Mouse (Mus musculus) kidney, embryonic 15.5 days (tissue): ENCODE measurements around the gene Proser2. TPM values are rescaled to one million over a fixed set of nuclear protein-coding genes. Genes with fewer than 3 reads are reported as not detected.
"Not testable (repeated sequence)": the region's sequence is repeated elsewhere in the genome, so short reads cannot be mapped to it uniquely, and the experiment has no call there.

Source experiments
- ATAC-seq: fragments of 200-750 bp; cut with Nextera tagmentation; replicated peaks from 2 replicates; pipeline ENCODE4 v1.8.0; 2017; ENCODE audit warnings: moderate TSS enrichment; ENCODE audit not compliant: low FRiP score
- H3K27ac ChIP-seq: fragments of 300-500 bp; sonication (generic); 2 replicates; pipeline ENCODE4 v1.5.1; 2015; ENCODE audit warnings: mild to moderate bottlenecking, inconsistent platforms
- H3K27me3 ChIP-seq: fragments of 300-500 bp; sonication (generic); 2 replicates; pipeline ENCODE4 v1.6.1; 2015; ENCODE audit warnings: inconsistent platforms
- H3K36me3 ChIP-seq: fragments of 300-500 bp; sonication (generic); 2 replicates; pipeline ENCODE4 v1.6.1; 2015; ENCODE audit warnings: inconsistent platforms
- H3K4me1 ChIP-seq: fragments of 300-500 bp; sonication (generic); 2 replicates; pipeline ENCODE4 v1.6.1; 2015; ENCODE audit warnings: inconsistent platforms
- H3K4me2 ChIP-seq: fragments of 300-500 bp; sonication (generic); 2 replicates; pipeline ENCODE4 v1.6.1; 2015; ENCODE audit warnings: moderate library complexity, mild to moderate bottlenecking, inconsistent platforms
- H3K4me3 ChIP-seq: fragments of 300-500 bp; sonication (generic); replicated peaks from 2 replicates; pipeline ENCODE4 v1.5.1; 2015; ENCODE audit warnings: mild to moderate bottlenecking, inconsistent platforms
- H3K9ac ChIP-seq: fragments of 300-500 bp; sonication (generic); 2 replicates; pipeline ENCODE4 v1.6.1; 2015; ENCODE audit warnings: mild to moderate bottlenecking, inconsistent platforms
- H3K9me3 ChIP-seq: fragments of 300-500 bp; sonication (generic); replicated peaks from 2 replicates; pipeline ENCODE4 v1.6.1; 2016; ENCODE audit warnings: inconsistent platforms
- WGBS: fragments of 180-500 bp; shearing (Covaris S2); methylation state at CpG from one replicate; pipeline ENCODE4 v1.1.7; 2015; ENCODE audit warnings: mixed read lengths; 5-methylcytosine and 5-hydroxymethylcytosine counted together
- polyA plus RNA-seq: library from polyadenylated mRNA; unstranded; fragments of >200 nt; fragmentation: Nextera tagmentation; extraction: Ambion mirVana; gene quantifications from 2 replicates; pipeline ENCODE4 v1.2.1, GENCODE M21; 2015

The Proser2 gene
- polyA plus RNA-seq, 1 experiment from 2014 or later, result 15.3 TPM

DNA sequence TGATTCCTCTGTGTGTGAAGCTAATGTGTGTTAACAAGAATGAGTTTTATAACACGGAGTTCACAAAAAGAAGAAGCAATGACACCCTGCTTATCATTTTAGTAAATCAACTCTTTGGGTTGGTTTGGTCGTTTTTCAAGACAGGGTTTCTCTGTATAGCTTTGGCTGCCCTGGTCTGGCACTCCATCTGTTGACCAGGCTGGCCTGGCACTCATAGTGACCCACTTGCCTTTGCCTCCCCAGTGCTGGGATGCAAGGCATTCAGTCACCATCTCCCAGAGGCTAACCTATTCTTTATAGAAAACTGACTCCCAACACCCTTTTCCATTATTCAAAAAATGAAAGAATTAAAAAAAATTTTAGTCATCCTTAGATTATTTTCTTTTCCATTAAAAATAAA is 8.9 kb downstream of the Proser2 start:
- ATAC-seq, result no peak
- Histone ChIP-seq H3K36me3 (no peaks in the 10 kb centered on the region), H3K4me2 (no peak overlapping the region), H3K27ac (no peak overlapping the region), H3K9ac (no peak overlapping the region), H3K9me3 (no peaks in the 10 kb centered on the region), H3K27me3 (no peaks in the 10 kb centered on the region), H3K4me1 (0 out of 2 replicates have a peak, but pooled peaks cover 2% of the 10 kb centered on the region), H3K4me3 (no peak overlapping the region)
- 73% methylated on average over 2 of the region's 2 CpGs for WGBS

DNA sequence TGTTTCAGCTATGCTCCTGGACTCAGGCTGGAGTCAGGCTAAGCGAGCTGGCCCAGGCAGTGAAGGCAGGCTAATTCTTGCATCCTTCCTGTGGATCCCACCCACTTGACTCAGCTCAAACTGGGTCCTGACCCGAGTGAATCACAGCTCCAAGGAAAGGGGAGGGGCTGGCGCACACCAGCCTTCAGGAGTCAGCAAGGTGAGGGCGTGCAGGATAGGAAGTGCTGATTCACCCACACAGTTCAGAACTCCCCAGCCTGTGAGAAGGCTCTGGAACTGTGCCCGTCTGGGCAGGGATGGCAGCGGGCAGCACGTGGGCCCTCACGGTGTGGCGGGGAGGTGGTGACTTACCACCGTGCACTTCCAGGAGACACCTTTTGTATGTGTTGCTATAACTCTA is 11.8 kb downstream of the Proser2 start:
- no peaks in the 10 kb centered on the region for H3K9me3 ChIP-seq
- no peaks in the 10 kb centered on the region for H3K27me3 ChIP-seq
- H3K4me1 ChIP-seq, result 0 out of 2 replicates have a peak, but pooled peaks cover 2% of the 10 kb centered on the region
- 72% methylated on average over 10 of the region's 10 CpGs for WGBS
- no peak overlapping the region for H3K4me3 ChIP-seq
- H3K27ac ChIP-seq, result no peak overlapping the region
- H3K9ac ChIP-seq, result no peak overlapping the region
- ATAC-seq, result peak; percentile 30; the same call in 1 of the 2 replicates
- H3K4me2 ChIP-seq, result no peak overlapping the region
- no peaks in the 10 kb centered on the region for H3K36me3 ChIP-seq

DNA sequence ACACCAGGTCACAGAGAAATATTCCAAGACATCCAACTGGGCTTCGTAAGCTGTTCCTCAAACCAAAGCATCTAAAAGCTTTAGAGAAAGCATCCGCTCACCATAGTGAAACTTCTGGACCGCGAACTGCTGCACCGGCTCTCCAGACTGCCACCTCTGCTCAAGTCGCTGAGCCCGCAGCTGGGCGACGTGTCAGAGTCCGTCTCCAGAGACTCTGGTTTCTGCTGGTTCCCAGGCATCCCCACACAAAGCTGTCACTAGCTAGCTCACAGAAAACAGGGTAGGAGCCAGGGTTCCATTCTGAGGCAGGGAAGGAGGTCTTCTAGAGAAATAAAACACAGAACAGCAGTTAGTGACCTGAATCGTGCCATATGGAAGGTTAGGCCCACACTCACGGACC is 16.2 kb downstream of the Proser2 start:
- no peak overlapping the region for H3K9ac ChIP-seq
- no peaks in the 10 kb centered on the region for H3K9me3 ChIP-seq
- no peak overlapping the region for H3K27ac ChIP-seq
- 0 out of 2 replicates have a peak, but pooled peaks cover 2% of the 10 kb centered on the region for H3K4me1 ChIP-seq
- H3K27me3 ChIP-seq, result no peaks in the 10 kb centered on the region
- no peaks in the 10 kb centered on the region for H3K36me3 ChIP-seq
- H3K4me3 ChIP-seq, result no peak overlapping the region
- no peak overlapping the region for H3K4me2 ChIP-seq
- ATAC-seq, result peak; percentile 58; the same call in 1 of the 2 replicates
- 57% methylated on average over 12 of the region's 12 CpGs for WGBS

DNA sequence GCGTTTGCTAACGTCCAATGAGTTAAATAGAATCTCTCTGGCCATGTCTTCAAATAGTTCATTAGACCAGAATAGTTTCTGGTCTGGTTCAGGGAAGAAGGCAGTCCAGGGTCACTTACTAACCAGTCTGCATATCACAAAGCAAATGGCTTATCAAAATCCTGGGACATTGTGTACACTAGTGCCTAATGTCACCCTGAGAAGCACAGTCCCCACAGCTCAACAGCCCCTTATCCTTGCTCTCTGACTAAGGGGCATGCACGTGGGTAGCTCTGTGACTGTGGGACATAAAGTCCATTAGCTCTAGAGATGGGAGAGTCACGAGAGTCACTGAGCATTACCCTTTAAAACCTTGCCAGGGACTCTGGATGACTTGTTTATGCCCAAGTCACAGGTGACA is 17.4 kb downstream of the Proser2 start:
- no peak overlapping the region for H3K27ac ChIP-seq
- 80% methylated on average over 4 of the region's 4 CpGs for WGBS

DNA sequence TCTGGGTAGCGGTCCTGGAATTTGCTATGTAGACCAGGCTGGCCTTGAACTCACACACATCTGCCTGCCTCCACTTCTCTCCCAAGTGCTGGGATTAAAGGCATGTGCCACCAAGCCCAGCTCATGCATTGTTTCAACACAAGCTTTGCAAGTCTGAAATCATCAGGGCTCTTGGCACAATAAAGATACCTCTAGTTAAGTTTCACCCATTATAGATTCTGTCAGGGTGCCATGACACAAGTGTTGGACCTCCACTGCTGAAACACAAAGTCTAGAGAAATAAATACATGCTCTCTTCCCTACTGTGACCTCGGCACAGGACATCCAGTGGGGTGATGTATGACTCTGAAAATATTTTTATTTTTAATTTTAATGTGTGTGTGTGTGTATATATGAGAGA is 24.6 kb downstream of the Proser2 start:
- ATAC-seq, result no peak
- no peak overlapping the region for H3K4me3 ChIP-seq
- no peak overlapping the region for H3K27ac ChIP-seq
- no peak overlapping the region for H3K9ac ChIP-seq
- WGBS, result 90% methylated on average over 2 of the region's 2 CpGs
- H3K27me3 ChIP-seq, result peaks cover 18% of the 10 kb centered on the region
- no peak overlapping the region for H3K4me2 ChIP-seq
- H3K4me1 ChIP-seq, result peaks cover 6% of the 10 kb centered on the region
- 0 out of 2 replicates have a peak, but pooled peaks cover 5% of the 10 kb centered on the region for H3K36me3 ChIP-seq
- no peaks in the 10 kb centered on the region for H3K9me3 ChIP-seq

More for the DNA sequence above, 17.4 kb downstream of the Proser2 start:
- H3K4me1 ChIP-seq, result no peaks in the 10 kb centered on the region
- H3K27me3 ChIP-seq, result no peaks in the 10 kb centered on the region
- H3K4me3 ChIP-seq, result no peak overlapping the region
- no peak overlapping the region for H3K9ac ChIP-seq
- no peak overlapping the region for H3K4me2 ChIP-seq
- H3K9me3 ChIP-seq, result no peaks in the 10 kb centered on the region
- no peaks in the 10 kb centered on the region for H3K36me3 ChIP-seq
- ATAC-seq, result no peak

DNA sequence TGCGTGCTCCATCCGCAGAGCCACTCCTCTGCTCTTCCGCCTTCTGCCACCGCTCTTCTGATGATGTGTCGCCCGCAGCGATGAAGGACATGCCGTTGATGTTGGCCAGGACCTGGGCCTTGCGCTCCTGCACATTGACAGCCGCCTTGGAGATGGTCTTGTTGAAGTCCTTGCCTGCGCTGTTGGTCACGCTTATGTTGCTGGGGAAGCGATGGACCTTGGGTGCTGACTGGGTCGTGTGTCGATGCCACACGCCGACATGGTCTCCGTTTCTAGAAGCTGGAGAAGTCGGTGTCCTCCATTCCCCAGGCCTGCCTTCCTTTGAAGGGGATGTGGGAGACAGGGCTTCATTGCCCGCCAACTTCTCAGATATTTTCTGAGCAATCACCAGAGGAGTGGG is 29.3 kb downstream of the Proser2 start:
- 39% methylated on average over 20 of the region's 20 CpGs for WGBS
- Histone ChIP-seq H3K27ac (no peak overlapping the region), H3K9me3 (no peaks in the 10 kb centered on the region), H3K9ac (peak overlapping the region; percentile 53), H3K36me3 (0 out of 2 replicates have a peak, but pooled peaks cover 5% of the 10 kb centered on the region), H3K4me2 (peak overlapping the region; percentile 92), H3K4me1 (peaks cover 15% of the 10 kb centered on the region), H3K4me3 (peak overlapping the region; percentile 50), H3K27me3 (peaks cover 40% of the 10 kb centered on the region)
- ATAC-seq, result 0 out of 2 replicates have a peak, but pooled peaks have one; percentile 21

DNA sequence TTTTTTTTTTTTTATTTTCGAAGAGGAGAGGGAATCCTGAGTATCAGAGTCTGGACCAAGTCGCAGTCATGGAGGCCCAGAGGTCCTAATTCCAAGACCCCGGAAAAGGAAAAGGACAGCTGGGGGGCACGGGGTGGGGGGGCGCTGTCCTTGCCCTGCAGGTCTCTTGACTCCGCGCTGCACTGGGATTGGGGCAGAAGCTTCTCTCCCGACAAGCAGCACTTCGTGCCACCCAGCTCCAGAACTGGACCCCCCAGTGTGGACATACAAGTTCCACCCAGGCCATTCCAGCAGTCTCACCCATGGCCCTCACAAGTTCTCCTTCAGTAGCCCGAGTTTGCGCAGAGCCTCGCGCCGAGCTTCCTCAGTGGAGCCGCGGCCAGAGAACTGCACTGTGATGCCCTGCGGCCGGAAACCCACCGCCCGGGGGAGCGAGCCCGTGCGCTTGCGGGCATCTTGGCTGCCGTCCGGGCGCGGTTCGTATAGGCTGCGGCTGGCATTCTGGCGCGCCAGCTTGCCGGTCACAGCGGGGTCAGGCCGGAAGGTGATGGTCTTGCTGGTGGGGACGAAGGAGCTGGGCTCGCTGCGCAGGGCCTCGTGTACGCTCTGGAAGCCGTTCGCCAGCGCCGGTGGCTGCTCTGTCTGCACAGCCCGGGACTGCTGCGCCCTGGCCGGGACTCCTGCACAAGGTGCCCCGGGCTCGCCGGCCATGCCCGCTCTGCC is 29.8 kb downstream of the Proser2 start:
- peak overlapping the region; percentile 92 for H3K4me2 ChIP-seq
- H3K36me3 ChIP-seq, result 0 out of 2 replicates have a peak, but pooled peaks cover 5% of the 10 kb centered on the region
- H3K27me3 ChIP-seq, result peaks cover 40% of the 10 kb centered on the region
- peak; percentile 81 for ATAC-seq
- H3K4me1 ChIP-seq, result peaks cover 15% of the 10 kb centered on the region
- no peaks in the 10 kb centered on the region for H3K9me3 ChIP-seq
- H3K27ac ChIP-seq, result no peak overlapping the region
- H3K4me3 ChIP-seq, result peak overlapping the region; percentile 50
- H3K9ac ChIP-seq, result peak overlapping the region; percentile 53
- 7% methylated on average over 51 of the region's 51 CpGs for WGBS

DNA sequence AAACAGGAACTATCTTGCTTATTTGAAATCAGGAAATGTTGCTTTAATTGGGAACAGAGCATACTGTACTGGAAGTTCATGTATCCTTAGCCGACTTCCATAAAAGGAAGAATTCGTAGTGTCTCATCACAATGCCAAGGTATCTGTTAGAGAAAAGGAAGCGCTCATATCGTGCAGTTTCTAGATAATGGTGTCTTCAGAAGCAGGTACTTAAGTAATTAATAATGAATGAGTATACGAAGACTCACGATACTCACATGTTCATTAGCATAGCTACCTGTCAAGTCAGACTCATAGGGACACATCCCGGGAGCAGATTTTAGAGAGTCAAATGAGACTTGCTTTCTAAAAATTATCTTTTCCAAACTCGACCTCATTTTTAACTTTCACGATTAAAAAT is 30.6 kb downstream of the Proser2 start:
- Histone ChIP-seq H3K4me1 (peaks cover 15% of the 10 kb centered on the region), H3K36me3 (0 out of 2 replicates have a peak, but pooled peaks cover 5% of the 10 kb centered on the region), H3K9me3 (no peaks in the 10 kb centered on the region), H3K9ac (no peak overlapping the region), H3K4me3 (no peak overlapping the region), H3K27me3 (peaks cover 40% of the 10 kb centered on the region), H3K4me2 (no peak overlapping the region), H3K27ac (no peak overlapping the region)
- WGBS, result 84% methylated on average over 9 of the region's 9 CpGs
- ATAC-seq, result no peak

DNA sequence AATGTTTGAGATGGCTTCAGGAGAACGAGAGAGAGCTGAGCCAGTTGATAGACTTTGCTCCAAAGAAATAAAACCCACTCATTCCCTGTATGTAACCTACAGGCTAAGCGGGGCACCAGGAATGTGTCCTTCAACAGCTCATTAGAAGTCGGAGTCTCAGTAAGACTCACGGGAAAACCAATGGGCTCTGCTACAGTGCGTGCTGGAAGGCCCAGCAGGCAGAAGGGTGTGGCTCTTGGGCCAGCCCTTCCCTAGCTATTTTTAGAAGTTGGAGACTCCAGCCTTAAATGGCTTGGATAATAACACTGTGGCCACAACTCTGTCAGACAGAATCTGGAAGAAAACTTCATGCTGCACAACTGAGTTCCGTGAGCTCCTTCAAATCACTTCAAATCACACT is 31.1 kb downstream of the Proser2 start:
- Histone ChIP-seq H3K27me3 (peaks cover 40% of the 10 kb centered on the region), H3K9me3 (no peaks in the 10 kb centered on the region), H3K4me2 (no peak overlapping the region), H3K27ac (no peak overlapping the region), H3K36me3 (0 out of 2 replicates have a peak, but pooled peaks cover 5% of the 10 kb centered on the region), H3K9ac (no peak overlapping the region), H3K4me3 (no peak overlapping the region), H3K4me1 (peaks cover 15% of the 10 kb centered on the region)
- ATAC-seq, result no peak
- 34% methylated on average over 6 of the region's 6 CpGs for WGBS

DNA sequence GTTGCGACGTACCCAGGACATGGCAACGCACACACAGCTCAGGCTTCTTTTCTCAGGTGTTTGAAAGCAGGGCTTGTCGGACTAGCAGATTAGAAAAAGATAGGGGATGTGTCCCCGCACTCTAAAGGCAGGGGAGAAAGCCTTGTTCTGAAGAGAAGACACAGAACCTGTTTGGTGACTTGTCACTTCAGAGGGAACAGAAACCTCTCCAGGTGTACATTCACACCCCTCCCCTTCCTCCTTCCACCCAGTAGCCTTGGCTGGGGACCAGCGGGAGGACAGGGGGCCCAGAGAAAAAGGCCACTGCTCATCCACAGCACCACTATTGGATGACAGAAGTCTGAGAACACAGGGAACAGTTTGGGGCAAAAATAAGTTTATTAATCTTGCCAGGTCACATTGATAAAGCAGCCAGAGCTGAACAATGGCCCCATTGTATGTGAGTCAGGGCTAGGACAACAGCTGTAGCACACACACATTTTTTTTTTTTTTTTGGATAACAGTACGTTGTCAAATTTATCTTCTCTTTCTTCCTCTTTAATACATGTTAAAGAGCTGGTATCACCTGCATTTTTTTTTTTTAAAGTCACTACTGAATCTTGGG is 32.8 kb downstream of the Proser2 start:
- H3K4me3 ChIP-seq, result no peak overlapping the region
- H3K36me3 ChIP-seq, result 0 out of 2 replicates have a peak, but pooled peaks cover 1% of the 10 kb centered on the region
- H3K9me3 ChIP-seq, result no peaks in the 10 kb centered on the region
- no peak for ATAC-seq
- H3K4me2 ChIP-seq, result no peak overlapping the region
- peaks cover 15% of the 10 kb centered on the region for H3K4me1 ChIP-seq
- WGBS, result 69% methylated on average over 7 of the region's 7 CpGs
- no peak overlapping the region for H3K27ac ChIP-seq
- no peak overlapping the region for H3K9ac ChIP-seq
- peaks cover 40% of the 10 kb centered on the region for H3K27me3 ChIP-seq

DNA sequence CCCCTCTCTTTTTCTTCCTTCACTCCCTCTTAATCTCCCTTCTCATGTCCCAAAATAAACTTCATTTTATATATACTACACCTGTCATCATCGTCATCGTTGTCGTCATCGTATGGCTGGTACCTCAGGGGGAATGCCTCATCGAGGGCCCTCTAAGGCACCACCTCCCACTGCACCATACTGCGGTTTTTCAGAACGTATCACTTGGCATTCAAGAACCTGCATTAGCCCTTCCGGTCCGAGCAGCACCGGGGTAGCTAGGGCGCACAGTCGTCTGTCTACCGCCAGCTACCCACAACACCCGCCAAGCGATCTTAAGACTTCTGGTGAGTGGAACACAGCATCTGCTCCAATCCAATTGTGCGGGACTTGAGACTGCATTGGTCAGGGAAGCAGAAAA is 40.1 kb downstream of the Proser2 start:
- not testable (repeated sequence) for H3K27ac ChIP-seq, H3K27me3 ChIP-seq, H3K36me3 ChIP-seq, H3K4me2 ChIP-seq, H3K9ac ChIP-seq, H3K9me3 ChIP-seq, ATAC-seq, H3K4me3 ChIP-seq, H3K4me1 ChIP-seq
- 91% methylated on average over 16 of the region's 16 CpGs for WGBS

DNA sequence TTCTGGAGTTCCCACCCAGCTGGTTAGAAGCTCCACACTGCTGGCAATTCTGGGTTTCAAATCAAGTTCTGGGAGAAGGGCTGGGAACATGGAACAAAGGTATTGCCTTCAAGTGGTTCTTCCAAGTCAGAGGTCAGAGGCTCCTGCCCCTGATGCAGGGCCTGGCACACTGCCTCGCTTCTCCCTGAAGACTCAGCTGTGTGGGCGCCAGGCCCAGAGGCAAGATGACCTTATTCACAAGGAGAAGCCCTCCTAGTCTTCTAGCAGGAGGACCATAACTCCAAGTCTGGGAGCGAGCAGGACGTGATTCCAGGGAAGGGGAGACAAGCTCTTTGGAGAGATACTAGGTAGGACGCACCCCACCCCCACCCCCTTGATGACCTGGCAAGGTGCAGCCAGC is 42.9 kb downstream of the Proser2 start:
- 95% methylated on average over 5 of the region's 5 CpGs for WGBS
- H3K4me3 ChIP-seq, result no peak overlapping the region
- H3K9me3 ChIP-seq, result no peaks in the 10 kb centered on the region
- no peak for ATAC-seq
- H3K4me2 ChIP-seq, result no peak overlapping the region
- H3K4me1 ChIP-seq, result no peaks in the 10 kb centered on the region; the same call in 1 of the 2 replicates
- no peaks in the 10 kb centered on the region for H3K27me3 ChIP-seq
- no peak overlapping the region for H3K9ac ChIP-seq
- no peaks in the 10 kb centered on the region for H3K36me3 ChIP-seq
- H3K27ac ChIP-seq, result no peak overlapping the region
